In the genomic region with DNA sequence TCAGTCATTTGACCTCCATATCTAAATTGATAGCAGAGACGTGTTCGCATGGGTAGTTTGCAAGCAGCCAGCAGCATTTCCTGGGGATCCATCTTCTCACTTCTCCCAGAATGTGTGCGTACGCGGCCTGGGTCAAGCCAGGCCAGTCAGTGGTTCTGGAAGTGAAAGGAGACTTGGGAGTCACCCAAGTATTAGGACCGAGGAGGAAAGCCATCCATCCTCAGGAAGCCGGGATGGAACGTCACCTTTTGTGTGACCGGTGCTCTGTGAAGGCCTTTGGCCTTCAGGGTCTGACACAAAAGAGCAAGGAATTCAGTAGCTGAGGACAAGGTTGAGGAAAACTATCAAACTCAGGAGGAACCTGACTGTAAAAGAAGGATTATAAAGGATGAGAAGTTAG, we compare ENCODE assay signal across 24 mouse cellular contexts.
DNase-seq lines count a peak whose midpoint lies in the region; ATAC-seq and TF ChIP-seq lines count a peak whose summit lies in the region.
"Had no signal": no experiment of that assay in that cellular context is flagged by ENCODE, and none has a peak within 500 bp of the region (broad histone marks: within the 10 kb centered on the region; RNA-seq: fewer than 3 reads in every experiment).

No protein-coding gene starts in this region.

- H3K27ac ChIP-seq in kidney, embryonic 14.5 days (ENCODE audit: low read depth, low read length), result no peak overlapping the region
- no peak overlapping the region for H3K27ac ChIP-seq in layer of hippocampus, adult 2 months
- H3K27ac ChIP-seq: forebrain, embryonic 10.5 days; heart, embryonic 13.5 days; hindbrain, embryonic 14.5 days; limb, embryonic 15.5 days; liver, embryonic 15.5 days; midbrain, embryonic 15.5 days; neural tube, embryonic 12.5 days; stomach, postnatal 0 days had no signal

- H3K4me3 ChIP-seq in kidney, embryonic 14.5 days (ENCODE audit: low read length), result no peak overlapping the region
- H3K4me3 ChIP-seq in layer of hippocampus, adult 2 months, result no peak overlapping the region
- H3K4me3 ChIP-seq: forebrain, embryonic 10.5 days; heart, embryonic 13.5 days; limb, embryonic 15.5 days; liver, embryonic 15.5 days; midbrain, embryonic 15.5 days; neural tube, embryonic 12.5 days had no signal

- no peak overlapping the region for H3K9ac ChIP-seq in kidney, embryonic 14.5 days (ENCODE audit: low read depth, low read length)
- H3K9ac ChIP-seq: forebrain, postnatal 0 days; heart, embryonic 13.5 days; hindbrain, embryonic 14.5 days; limb, embryonic 15.5 days; liver, embryonic 15.5 days; midbrain, embryonic 15.5 days; neural tube, embryonic 12.5 days had no signal

- ATAC-seq in kidney, embryonic 14.5 days (ENCODE audit: low FRiP score, low TSS enrichment), result no peak
- ATAC-seq: CD4-positive, CD25-positive, alpha-beta regulatory T cell, adult 4 months; forebrain, postnatal 0 days; inflammation-experienced regulatory T-cells, adult 6 months; midbrain, embryonic 15.5 days had no signal

- peaks cover 14% of the 10 kb centered on the region for H3K4me1 ChIP-seq in kidney, embryonic 14.5 days (ENCODE audit: control insufficient read depth, insufficient read depth, low read length)
- H3K4me1 ChIP-seq: liver, embryonic 15.5 days had no signal

- H3K27me3 ChIP-seq in kidney, embryonic 14.5 days (ENCODE audit: control insufficient read depth, insufficient read depth, low read length), result no peaks in the 10 kb centered on the region
- H3K27me3 ChIP-seq: heart, embryonic 13.5 days; limb, embryonic 15.5 days; liver, embryonic 15.5 days; midbrain, embryonic 15.5 days; neural tube, embryonic 12.5 days had no signal

- no peak for TF ChIP-seq CTCF in layer of hippocampus, adult 2 months (conservative IDR thresholded peaks at IDR 0.05)

- no peaks in the 10 kb centered on the region for H3K36me3 ChIP-seq in kidney, embryonic 14.5 days (ENCODE audit: control insufficient read depth, insufficient read depth, low read length)
- H3K36me3 ChIP-seq: heart, embryonic 13.5 days; limb, embryonic 15.5 days; liver, embryonic 15.5 days; midbrain, embryonic 15.5 days; neural tube, embryonic 12.5 days had no signal

- H3K9me3 ChIP-seq in kidney, embryonic 14.5 days (ENCODE audit: control insufficient read depth, low read length), result no peaks in the 10 kb centered on the region
- H3K9me3 ChIP-seq: forebrain, embryonic 10.5 days; heart, embryonic 13.5 days; limb, embryonic 15.5 days; liver, embryonic 15.5 days; midbrain, embryonic 15.5 days; neural tube, embryonic 12.5 days had no signal

- 41% methylated on average over 9 of the region's 9 CpGs for WGBS in kidney, embryonic 14.5 days

- DNase-seq in adrenal gland, adult 8-10 months, result peak; percentile 39
- no peak for DNase-seq in adrenal gland, adult 18-20 months (ENCODE audit: low spot score in 2 of 2)
- DNase-seq in kidney, adult 11 months, result peak; percentile 58
- DNase-seq in lung, postnatal 25 days (ENCODE audit: low spot score), result peak; percentile 65
- no peak for DNase-seq in lung, postnatal 14 days
- DNase-seq in kidney, postnatal 25 days, result peak; percentile 55 to 80
- no peak for DNase-seq in layer of hippocampus, adult 2 months (ENCODE audit: low spot score in 2 of 2)
- DNase-seq: cerebellum, adult 18-20 months; cerebellum, postnatal 14 days; forebrain, postnatal 0 days; gastrocnemius, postnatal 14 days; left cerebral cortex, postnatal 4 days; right cerebral cortex, postnatal 14 days had no signal

- no peak overlapping the region for H3K4me2 ChIP-seq in kidney, embryonic 14.5 days (replicated peaks; ENCODE audit: low read depth, low read length)
- H3K4me2 ChIP-seq: heart, embryonic 13.5 days; hindbrain, embryonic 14.5 days; limb, embryonic 15.5 days; liver, embryonic 15.5 days; midbrain, embryonic 15.5 days; neural tube, embryonic 12.5 days had no signal

Comparison
In these comparisons a context has a peak if more than half of its experiments do, and no peak if none do; other contexts are left out.
1. DNase-seq: peak in adrenal gland, adult 8-10 months (single experiment), kidney, adult 11 months (single experiment), lung, postnatal 25 days (single experiment) and kidney, postnatal 25 days (2 of 2); none in adrenal gland, adult 18-20 months (0 of 2), lung, postnatal 14 days (single experiment) and layer of hippocampus, adult 2 months (0 of 2).